In the genomic region with DNA sequence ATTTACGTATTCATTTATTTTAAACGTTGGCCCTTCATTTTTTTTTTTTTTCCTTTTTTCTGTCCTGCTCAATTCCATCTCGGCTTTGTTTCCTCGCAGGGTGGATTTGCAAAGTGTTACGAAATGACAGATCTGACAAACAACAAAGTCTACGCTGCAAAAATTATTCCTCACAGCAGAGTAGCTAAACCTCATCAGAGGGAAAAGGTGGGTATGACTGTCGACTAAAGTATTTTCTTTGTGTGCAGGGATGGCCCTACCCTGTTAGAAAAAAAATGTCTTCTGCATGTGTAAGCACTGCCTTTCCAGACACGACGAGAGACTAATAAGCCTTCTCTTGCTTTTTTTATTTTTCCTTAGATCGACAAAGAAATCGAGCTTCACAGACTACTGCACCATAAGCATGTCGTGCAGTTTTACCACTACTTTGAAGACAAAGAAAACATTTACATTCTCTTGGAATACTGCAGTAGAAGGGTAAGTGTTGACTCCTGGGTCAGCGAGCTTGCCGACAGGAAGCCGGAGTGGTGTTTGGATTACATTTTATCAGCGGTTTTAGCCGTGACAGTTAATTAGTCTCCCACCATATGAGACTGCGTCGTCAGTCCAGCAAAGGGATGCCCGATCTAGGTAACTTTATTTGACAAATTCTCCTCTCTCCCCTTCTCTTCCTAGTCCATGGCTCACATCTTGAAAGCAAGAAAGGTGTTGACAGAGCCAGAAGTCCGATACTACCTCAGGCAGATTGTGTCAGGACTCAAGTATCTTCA, we compare ENCODE assay signal across 8 mouse cellular contexts. TPM values are rescaled to one million over a fixed set of nuclear protein-coding genes. Genes with fewer than 3 reads are reported as not detected.
DNase-seq lines count a peak whose midpoint lies in the region; ATAC-seq lines count a peak whose summit lies in the region.

No protein-coding gene starts in this region.

- H3K9me3 ChIP-seq in embryonic facial prominence, embryonic 10.5 days: peaks cover 3% of the 10 kb centered on the region; the same call in 1 of the 2 replicates
- no peaks in the 10 kb centered on the region for H3K9me3 ChIP-seq in hindbrain, embryonic 15.5 days
- H3K9me3 ChIP-seq in lung, embryonic 16.5 days (ENCODE audit: control insufficient read depth, low read length): no peaks in the 10 kb centered on the region

- no peaks in the 10 kb centered on the region; the same call in 1 of the 2 replicates for H3K27me3 ChIP-seq in embryonic facial prominence, embryonic 10.5 days (replicated peaks; ENCODE audit: low read depth, poor library complexity, severe bottlenecking)
- H3K27me3 ChIP-seq in hindbrain, embryonic 15.5 days: no peaks in the 10 kb centered on the region
- no peaks in the 10 kb centered on the region for H3K27me3 ChIP-seq in lung, embryonic 16.5 days (ENCODE audit: control insufficient read depth, insufficient read depth, low read depth, low read length)

- H3K4me1 ChIP-seq in embryonic facial prominence, embryonic 10.5 days: peaks cover 28% of the 10 kb centered on the region
- H3K4me1 ChIP-seq in hindbrain, embryonic 15.5 days (replicated peaks): peaks cover 17% of the 10 kb centered on the region
- peaks cover 18% of the 10 kb centered on the region for H3K4me1 ChIP-seq in lung, embryonic 16.5 days (replicated peaks; ENCODE audit: control insufficient read depth, insufficient read depth, low read length)

- H3K4me3 ChIP-seq in embryonic facial prominence, embryonic 10.5 days: peak overlapping the region; percentile 76
- peak overlapping the region; percentile 76 for H3K4me3 ChIP-seq in hindbrain, embryonic 15.5 days
- peak overlapping the region; percentile 91 for H3K4me3 ChIP-seq in lung, embryonic 16.5 days (ENCODE audit: low read length)

- 24% methylated on average over 21 of the region's 21 CpGs for WGBS in embryonic facial prominence, embryonic 10.5 days
- WGBS in hindbrain, embryonic 15.5 days: 13% methylated on average over 21 of the region's 21 CpGs
- WGBS in lung, embryonic 16.5 days: under 1% methylated on average over 21 of the region's 21 CpGs

- H3K9ac ChIP-seq in hindbrain, embryonic 15.5 days: peak overlapping the region; percentile 94
- peak overlapping the region; percentile 96 for H3K9ac ChIP-seq in lung, embryonic 16.5 days (ENCODE audit: low read length)

- H3K27ac ChIP-seq in embryonic facial prominence, embryonic 10.5 days (replicated peaks): peak overlapping the region; percentile 87
- H3K27ac ChIP-seq in hindbrain, embryonic 15.5 days (replicated peaks): peak overlapping the region; percentile 94
- peak overlapping the region; percentile 94 for H3K27ac ChIP-seq in lung, embryonic 16.5 days (ENCODE audit: low read length)

- DNase-seq in adrenal gland, adult 2 months: peak; percentile 9
- DNase-seq in adrenal gland, postnatal 14 days: no peak
- no peak for DNase-seq in embryonic facial prominence, embryonic 10.5 days (ENCODE audit: low spot score)
- peak; percentile 14 for DNase-seq in yolk sac, embryonic 10.5 days (ENCODE audit: low spot score)
- no peak for DNase-seq in cerebellum, postnatal 25 days
- DNase-seq in urinary bladder, postnatal 10 days (ENCODE audit: low spot score): no peak

- no peak for ATAC-seq in hindbrain, embryonic 15.5 days (ENCODE audit: low FRiP score, low read depth)
- no peak for ATAC-seq in lung, embryonic 16.5 days (ENCODE audit: low read depth)

- peak overlapping the region; percentile 98 for H3K4me2 ChIP-seq in hindbrain, embryonic 15.5 days
- peak overlapping the region; percentile 80 for H3K4me2 ChIP-seq in lung, embryonic 16.5 days (ENCODE audit: low read depth, low read length)

- peaks cover 44% of the 10 kb centered on the region for H3K36me3 ChIP-seq in embryonic facial prominence, embryonic 10.5 days (replicated peaks)
- peaks cover 37% of the 10 kb centered on the region for H3K36me3 ChIP-seq in hindbrain, embryonic 15.5 days
- peaks cover 39% of the 10 kb centered on the region for H3K36me3 ChIP-seq in lung, embryonic 16.5 days (ENCODE audit: control insufficient read depth, insufficient read depth, low read length)

RNA-seq across cellular contexts. Expression of a gene that starts 1.3 kb away (rescaled TPM):
- total RNA-seq in adrenal gland, adult 2 months (2021): 10 to 100 TPM; 10.6 to 15.4 TPM
- polyA plus RNA-seq in adrenal gland, adult 2 months (2012; rRNA removed): 3.0 and 3.6 TPM in 2 replicates
- total RNA-seq in adrenal gland, postnatal 14 days (2021): 30.9 and 37.3 TPM in 2 replicates
- polyA plus RNA-seq in embryonic facial prominence, embryonic 10.5 days (2016; fragmentation: Nextera tagmentation; extraction: Ambion mirVana): 64.8 and 87.8 TPM in 2 replicates
- 113 and 123 TPM in 2 replicates for polyA plus RNA-seq in hindbrain, embryonic 15.5 days (2015; fragmentation: Nextera tagmentation; extraction: Ambion mirVana)
- polyA plus RNA-seq in lung, embryonic 16.5 days (2015; fragmentation: Nextera tagmentation; extraction: Ambion mirVana): 257 and 267 TPM in 2 replicates

RNA-seq across cellular contexts. Expression of a gene that starts 39.1 kb away (rescaled TPM):
- under 1 TPM; 0.14 to 0.24 TPM for total RNA-seq in adrenal gland, adult 2 months (2021)
- 0.19 TPM in 1 of 2 replicates, not detected in the other for polyA plus RNA-seq in adrenal gland, adult 2 months (2012; rRNA removed)
- total RNA-seq in adrenal gland, postnatal 14 days (2021): 0.23 and 0.26 TPM in 2 replicates
- polyA plus RNA-seq in embryonic facial prominence, embryonic 10.5 days (2016; fragmentation: Nextera tagmentation; extraction: Ambion mirVana): 0.14 and 0.27 TPM in 2 replicates
- 0.12 TPM in 1 of 2 replicates, not detected in the other for polyA plus RNA-seq in hindbrain, embryonic 15.5 days (2015; fragmentation: Nextera tagmentation; extraction: Ambion mirVana)
- polyA plus RNA-seq in lung, embryonic 16.5 days (2015; fragmentation: Nextera tagmentation; extraction: Ambion mirVana): 0.69 and 0.79 TPM in 2 replicates

Comparison
In these comparisons a context has a peak if more than half of its experiments do, and no peak if none do; other contexts are left out.
1. DNase-seq: peak in adrenal gland, adult 2 months (single experiment) and yolk sac, embryonic 10.5 days (single experiment); none in adrenal gland, postnatal 14 days (single experiment), embryonic facial prominence, embryonic 10.5 days (single experiment), cerebellum, postnatal 25 days (0 of 2) and urinary bladder, postnatal 10 days (single experiment).
2. RNA of a gene that starts 1.3 kb away (polyA plus RNA-seq): 257 to 267 TPM in lung, embryonic 16.5 days, 113 to 123 TPM in hindbrain, embryonic 15.5 days and 64.8 to 87.8 TPM in embryonic facial prominence, embryonic 10.5 days; 3.0 to 3.6 TPM in adrenal gland, adult 2 months; every median in the first group is over 10 times any median in the second.
3. Peak in every context shown above with its lines, with median percentiles within 50 percentile points of each other: H3K27ac ChIP-seq and H3K4me3 ChIP-seq.